Mouse (Mus musculus) adrenal gland, adult 8-10 months (tissue): Measurements from ENCODE around the gene Tmem60. TPM values are rescaled to one million over a fixed set of nuclear protein-coding genes. Genes with fewer than 3 reads are reported as not detected.

Source experiments
- DNase-seq: peaks from one replicate; pipeline ENCODE4 v3.0.0; 2022
- total RNA-seq, 4 experiments: library from RNA; stranded (reverse); gene quantifications; 2 replicates each; pipeline ENCODE4 v1.2.4; 2022

Gene Tmem60
- 10 to 100 TPM; 16.9 to 24.3 (median 23.4) TPM for total RNA-seq

GRCm38 (mm10) chr5:20881915-20882800 is at the start of gene Tmem60, which contains the start of gene Phtf2:
TSS of gene Tmem60 (plus strand) at chr5:20882191.
TSS of gene Phtf2 (minus strand) at chr5:20882124.
- DNase-seq, result peak; percentile 98

- no peak for DNase-seq
These were observed 47.6 kb upstream of the Tmem60 start for GRCm38 (mm10) chr5:20834399-20834798.

GRCm38 (mm10) chr5:20837082-20837481 is 44.9 kb upstream of the Tmem60 start:
- no peak for DNase-seq

- DNase-seq, result no peak
These were observed 38.6 kb upstream of the Tmem60 start for GRCm38 (mm10) chr5:20843405-20843804.

GRCm38 (mm10) chr5:20843816-20844215 is 38.2 kb upstream of the Tmem60 start:
- no peak for DNase-seq

GRCm38 (mm10) chr5:20847010-20847409 is 35.0 kb upstream of the Tmem60 start:
- DNase-seq, result no peak

- DNase-seq, result no peak
These were observed 26.9 kb upstream of the Tmem60 start for GRCm38 (mm10) chr5:20855066-20855465.

- DNase-seq, result no peak
These were observed 23.6 kb upstream of the Tmem60 start for GRCm38 (mm10) chr5:20858404-20858803.

GRCm38 (mm10) chr5:20860565-20860964 is 21.4 kb upstream of the Tmem60 start:
- DNase-seq, result no peak

- no peak for DNase-seq
These were observed 20.1 kb upstream of the Tmem60 start for GRCm38 (mm10) chr5:20861901-20862300.

- no peak for DNase-seq
These were observed 17.6 kb upstream of the Tmem60 start for GRCm38 (mm10) chr5:20864216-20864969.

GRCm38 (mm10) chr5:20865193-20865755 is 16.7 kb upstream of the Tmem60 start:
- DNase-seq, result no peak

GRCm38 (mm10) chr5:20873146-20873545 is 8.8 kb upstream of the Tmem60 start:
- no peak for DNase-seq

- DNase-seq, result no peak
These were observed 5.0 kb upstream of the Tmem60 start for GRCm38 (mm10) chr5:20876934-20877426.

- no peak for DNase-seq
These were observed 1.6 kb upstream of the Tmem60 start for GRCm38 (mm10) chr5:20880386-20880785.

- peak; percentile 28 for DNase-seq
These were observed 905 bp upstream of the Tmem60 start for GRCm38 (mm10) chr5:20880797-20881775.

GRCm38 (mm10) chr5:20884036-20884620 is 2.1 kb downstream of the Tmem60 start:
- DNase-seq, result no peak

GRCm38 (mm10) chr5:20897446-20898167 is 15.6 kb downstream of the Tmem60 start:
- no peak for DNase-seq

GRCm38 (mm10) chr5:20904647-20905046 is 22.7 kb downstream of the Tmem60 start:
- DNase-seq, result no peak

GRCm38 (mm10) chr5:20905437-20905836 is 23.4 kb downstream of the Tmem60 start:
- DNase-seq, result no peak

- no peak for DNase-seq
These were observed 24.2 kb downstream of the Tmem60 start for GRCm38 (mm10) chr5:20906191-20906590.
